Mouse (Mus musculus) testis, adult 2 months (tissue): ENCODE measurements around the gene Adgrb3.
"Not testable (repeated sequence)": the region's sequence is repeated elsewhere in the genome, so short reads cannot be mapped to it uniquely, and the experiment has no call there.

Source experiments
- CTCF ChIP-seq: fragments of 200-500 bp; IDR thresholded peaks from 2 replicates; pipeline ENCODE4 v1.5.1; 2012; ENCODE audit warnings: low read depth, mild to moderate bottlenecking, inconsistent platforms, low read length, moderate library complexity; ENCODE audit not compliant: control insufficient read depth, insufficient read depth, insufficient replicate concordance
- POLR2A ChIP-seq: fragments of 200-500 bp; IDR thresholded peaks from 2 replicates; pipeline ENCODE4 v1.6.1; 2012; ENCODE audit warnings: low read depth, mild to moderate bottlenecking, inconsistent platforms, low read length, moderate library complexity; ENCODE audit not compliant: control insufficient read depth

- TF ChIP-seq CTCF, POLR2A: not testable (repeated sequence)
These were observed 218.7 kb downstream of the Adgrb3 start for GRCm38 (mm10) chr1:25610776-25611175.
